Mouse (Mus musculus) limb, embryonic 11.5 days (tissue): ENCODE measurements around the gene Atrn. TPM values are rescaled to one million over a fixed set of nuclear protein-coding genes. Genes with fewer than 3 reads are reported as not detected.

Experiments used
- ATAC-seq: fragments of 200-750 bp; cut with Nextera tagmentation; 2 replicates; pipeline ENCODE4 v1.8.0; 2017; ENCODE audit warnings: low read depth; ENCODE audit not compliant: insufficient number of reproducible peaks, low FRiP score, low TSS enrichment
- DNase-seq: peaks from one replicate; pipeline ENCODE4 v3.0.0-alpha.2; 2015; ENCODE audit warnings: low spot score
- H3K27ac ChIP-seq: fragments of 300-500 bp; sonication (generic); replicated peaks from 2 replicates; pipeline ENCODE4 v1.5.1; 2014; ENCODE audit warnings: low read depth, mild to moderate bottlenecking, low read length
- H3K27me3 ChIP-seq: fragments of 300-500 bp; sonication (generic); 2 replicates; pipeline ENCODE4 v1.6.1; 2014; ENCODE audit warnings: mild to moderate bottlenecking, low read length, mixed read lengths; ENCODE audit not compliant: control insufficient read depth, insufficient read depth
- H3K36me3 ChIP-seq: fragments of 300-500 bp; sonication (generic); 2 replicates; pipeline ENCODE4 v1.6.1; 2014; ENCODE audit warnings: mild to moderate bottlenecking, low read length, moderate library complexity, mixed read lengths; ENCODE audit not compliant: control insufficient read depth, insufficient read depth
- H3K4me1 ChIP-seq: fragments of 300-500 bp; sonication (generic); 2 replicates; pipeline ENCODE4 v1.6.1; 2014; ENCODE audit warnings: low read length, mixed read lengths; ENCODE audit not compliant: control insufficient read depth, insufficient read depth
- H3K4me2 ChIP-seq: fragments of 300-500 bp; sonication (generic); 2 replicates; pipeline ENCODE4 v1.6.1; 2014; ENCODE audit warnings: low read depth, mild to moderate bottlenecking, moderate library complexity; ENCODE audit not compliant: severe bottlenecking
- H3K4me3 ChIP-seq: fragments of 300-500 bp; sonication (generic); 2 replicates; pipeline ENCODE4 v1.5.1; 2014; ENCODE audit warnings: low read depth, low read length
- H3K9ac ChIP-seq: fragments of 300-500 bp; sonication (generic); 2 replicates; pipeline ENCODE4 v1.6.1; 2014; ENCODE audit warnings: mild to moderate bottlenecking, low read length
- H3K9me3 ChIP-seq: fragments of 300-500 bp; sonication (generic); 2 replicates; pipeline ENCODE4 v1.6.1; 2016; ENCODE audit warnings: low read length; ENCODE audit not compliant: control insufficient read depth
- WGBS: fragments of 180-500 bp; shearing (Covaris S2); extraction: QIAGEN DNeasy Blood & Tissue Kit; methylation state at CpG from one replicate; pipeline ENCODE4 v1.1.7; 2014; 5-methylcytosine and 5-hydroxymethylcytosine counted together
- polyA plus RNA-seq: library from polyadenylated mRNA; unstranded; fragments of >200 nt; fragmentation: Nextera tagmentation; extraction: Ambion mirVana; gene quantifications from 2 replicates; pipeline ENCODE4 v1.2.1, GENCODE M21; 2014

Gene Atrn
- polyA plus RNA-seq, 1 experiment from 2014 or later = 8.2 TPM

DNA sequence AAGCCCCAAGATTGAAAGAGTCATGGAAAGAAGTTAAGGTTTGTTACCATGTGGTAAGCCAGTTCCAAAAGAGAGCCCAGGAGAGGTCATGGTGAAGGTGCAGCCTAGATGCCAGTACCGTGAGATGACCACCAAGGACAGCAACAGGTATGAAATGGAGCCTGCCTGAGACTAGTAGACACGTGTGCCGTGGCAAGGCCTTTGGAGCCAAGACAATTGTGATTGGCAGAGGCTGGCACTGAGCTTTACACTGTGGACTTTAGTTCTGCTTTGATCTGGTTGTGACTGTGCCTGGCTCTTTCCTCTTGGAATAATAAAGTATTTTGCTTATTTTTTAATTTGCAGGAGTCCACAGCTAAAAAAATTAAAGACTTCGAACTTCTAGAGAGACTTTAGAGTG, 21.7 kb downstream of the Atrn start:
- Histone ChIP-seq H3K4me2 (no peak overlapping the region), H3K4me3 (no peak overlapping the region), H3K9ac (no peak overlapping the region), H3K9me3 (no peaks in the 10 kb centered on the region), H3K4me1 (no peaks in the 10 kb centered on the region), H3K27ac (no peak overlapping the region), H3K36me3 (no peaks in the 10 kb centered on the region), H3K27me3 (no peaks in the 10 kb centered on the region)
- DNase-seq (no peak), ATAC-seq (no peak)
- 86% methylated on average over 4 of the region's 4 CpGs for WGBS

DNA sequence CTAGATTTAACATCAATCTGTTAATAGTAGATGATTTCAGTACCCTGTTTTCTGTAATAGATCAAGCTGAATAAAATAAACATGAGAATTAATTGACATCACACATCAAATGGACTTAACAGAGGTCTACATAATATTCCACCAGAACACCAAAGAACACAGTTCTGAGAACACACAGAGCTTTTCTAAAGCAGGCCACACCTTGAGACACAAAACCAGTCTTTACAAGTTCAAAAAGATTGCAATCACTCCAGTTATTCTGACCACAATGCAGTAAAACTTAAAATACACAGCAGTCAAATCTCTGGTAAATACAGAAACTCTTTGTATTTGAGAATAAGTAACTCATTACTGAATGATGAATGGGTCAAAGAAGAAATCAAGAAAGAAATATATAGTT, 22.2 kb downstream of the Atrn start:
- H3K9me3 ChIP-seq = no peaks in the 10 kb centered on the region
- no peaks in the 10 kb centered on the region for H3K36me3 ChIP-seq
- no peaks in the 10 kb centered on the region for H3K27me3 ChIP-seq
- ATAC-seq = no peak
- no peaks in the 10 kb centered on the region for H3K4me1 ChIP-seq
- H3K27ac ChIP-seq = no peak overlapping the region
- no peak overlapping the region for H3K9ac ChIP-seq
- H3K4me2 ChIP-seq = no peak overlapping the region
- H3K4me3 ChIP-seq = no peak overlapping the region
- no peak for DNase-seq

DNA sequence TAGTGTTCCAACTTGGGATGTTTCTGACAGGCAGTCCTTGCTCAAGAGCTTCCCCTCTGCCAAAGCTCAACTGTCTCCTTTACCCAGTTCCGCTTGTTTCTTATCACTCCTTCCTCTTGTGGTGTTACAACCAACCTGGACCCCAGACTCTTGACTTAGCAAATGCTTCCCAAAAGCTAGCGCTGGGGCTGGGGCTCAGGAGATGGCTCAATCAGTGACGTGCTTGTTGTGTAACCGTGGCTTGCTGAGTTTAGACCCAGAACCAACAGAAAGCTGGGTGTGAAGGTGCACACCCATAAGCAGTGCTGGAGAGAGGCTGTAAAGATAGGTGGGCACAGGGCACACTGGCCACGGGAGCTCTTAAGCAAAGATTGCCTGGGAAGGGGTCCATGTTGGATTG, 23.7 kb downstream of the Atrn start:
- WGBS = 89% methylated on average over 5 of the region's 5 CpGs
- H3K27me3 ChIP-seq = no peaks in the 10 kb centered on the region
- no peaks in the 10 kb centered on the region for H3K4me1 ChIP-seq
- H3K9ac ChIP-seq = no peak overlapping the region
- no peak overlapping the region for H3K4me3 ChIP-seq
- DNase-seq (no peak), ATAC-seq (no peak)
- no peak overlapping the region for H3K4me2 ChIP-seq
- H3K27ac ChIP-seq = no peak overlapping the region
- H3K36me3 ChIP-seq = no peaks in the 10 kb centered on the region
- H3K9me3 ChIP-seq = no peaks in the 10 kb centered on the region

DNA sequence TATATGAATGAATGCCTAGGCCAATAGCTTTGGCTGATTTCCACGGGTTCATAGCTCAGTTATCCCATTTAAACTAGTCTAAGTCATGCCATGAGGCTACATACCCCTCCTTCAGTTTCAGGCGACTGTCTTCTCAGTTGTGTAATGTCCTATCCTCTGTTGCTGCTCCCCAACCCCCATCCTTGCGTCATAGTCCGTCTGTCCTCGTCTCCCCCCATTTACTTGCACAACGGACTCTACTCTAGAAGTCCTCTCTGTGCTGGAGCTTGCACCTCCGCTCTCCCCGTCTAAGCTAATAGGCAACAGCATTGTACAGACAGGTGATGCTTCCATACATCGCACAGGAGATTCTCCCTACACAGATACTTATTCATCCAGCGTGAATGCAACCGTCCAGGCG, 26.6 kb downstream of the Atrn start:
- no peaks in the 10 kb centered on the region for H3K4me1 ChIP-seq
- 91% methylated on average over 12 of the region's 12 CpGs for WGBS
- H3K4me3 ChIP-seq = no peak overlapping the region
- no peak for ATAC-seq
- no peaks in the 10 kb centered on the region for H3K36me3 ChIP-seq
- H3K27me3 ChIP-seq = no peaks in the 10 kb centered on the region
- H3K27ac ChIP-seq = no peak overlapping the region
- H3K9ac ChIP-seq = no peak overlapping the region
- H3K4me2 ChIP-seq = no peak overlapping the region
- DNase-seq = no peak
- no peaks in the 10 kb centered on the region for H3K9me3 ChIP-seq

DNA sequence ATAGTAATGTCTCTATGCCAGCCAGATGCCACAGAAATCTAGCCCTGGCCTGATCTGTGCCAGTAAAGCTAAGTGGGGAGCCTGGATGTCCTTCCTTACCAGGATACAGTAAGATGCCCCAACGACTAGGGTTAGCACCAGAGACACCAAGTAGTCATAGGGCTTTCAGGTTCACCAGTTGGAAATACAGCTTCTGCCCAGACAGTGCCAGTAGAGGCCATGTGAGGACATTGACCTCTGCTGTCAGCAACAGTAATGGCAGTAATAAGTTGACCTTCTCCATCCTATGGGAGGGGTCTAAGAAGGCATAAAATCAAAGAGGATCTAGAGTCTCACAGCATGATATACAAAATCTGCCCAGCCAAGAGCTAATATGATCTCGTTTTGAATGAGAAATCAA, 43.5 kb downstream of the Atrn start:
- no peak for DNase-seq
- no peak for ATAC-seq

DNA sequence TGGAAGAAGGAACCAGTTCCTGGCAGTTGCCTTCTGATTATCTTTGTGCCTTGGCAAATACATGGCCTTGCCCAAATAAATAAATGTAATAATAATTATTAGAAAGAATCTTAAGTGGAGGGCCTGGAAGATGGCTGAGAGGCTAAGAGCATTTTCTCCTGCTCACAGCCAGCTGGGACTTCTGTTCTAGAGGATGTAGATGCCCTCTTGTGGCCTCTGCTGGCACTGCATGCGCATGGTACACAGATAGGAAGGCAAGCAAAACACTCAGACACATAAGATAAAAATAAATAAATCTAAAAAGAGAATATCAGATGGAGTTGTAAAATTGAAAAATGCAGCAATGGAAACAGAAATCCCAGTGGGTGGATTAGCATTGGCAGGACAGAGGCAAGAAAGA, 44.3 kb downstream of the Atrn start:
- 3% methylated on average over 1 of the region's 1 CpGs for WGBS
- no peak overlapping the region for H3K4me3 ChIP-seq

More for the DNA sequence above, 43.5 kb downstream of the Atrn start:
- Histone ChIP-seq H3K4me2 (no peak overlapping the region), H3K27me3 (no peaks in the 10 kb centered on the region), H3K36me3 (no peaks in the 10 kb centered on the region), H3K27ac (no peak overlapping the region), H3K9ac (no peak overlapping the region), H3K4me3 (no peak overlapping the region), H3K4me1 (no peaks in the 10 kb centered on the region), H3K9me3 (no peaks in the 10 kb centered on the region)
- WGBS = 83% methylated on average over 2 of the region's 2 CpGs

DNA sequence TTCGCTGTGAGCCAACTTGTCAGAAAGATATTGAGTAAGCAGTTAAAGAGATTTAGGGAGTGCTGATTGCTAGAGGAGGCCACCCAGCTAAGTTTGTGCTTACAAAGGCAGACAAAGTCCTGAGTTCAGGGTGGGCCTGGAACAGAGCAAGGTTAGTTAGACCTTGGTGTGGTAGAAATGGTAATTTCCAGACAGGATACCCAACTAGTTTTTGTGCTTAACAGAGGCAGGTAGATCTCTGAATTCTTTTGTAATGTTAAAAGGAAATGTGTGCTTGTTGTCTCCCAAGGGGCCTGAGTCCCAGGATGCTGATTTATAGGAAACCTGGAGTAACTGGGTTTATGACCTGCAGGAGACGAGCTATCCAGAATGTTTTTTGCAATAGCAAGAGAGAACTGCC, 52.6 kb downstream of the Atrn start:
- Histone ChIP-seq H3K4me2 (no peak overlapping the region), H3K9me3 (no peaks in the 10 kb centered on the region), H3K27ac (no peak overlapping the region), H3K36me3 (no peaks in the 10 kb centered on the region), H3K9ac (no peak overlapping the region), H3K4me3 (no peak overlapping the region), H3K27me3 (no peaks in the 10 kb centered on the region), H3K4me1 (no peaks in the 10 kb centered on the region)
- DNase-seq (no peak), ATAC-seq (no peak)
- WGBS = 54% methylated on average over 2 of the region's 2 CpGs

More for the DNA sequence above, 44.3 kb downstream of the Atrn start:
- DNase-seq (peak; percentile 86), ATAC-seq (no peak)
- Histone ChIP-seq H3K27me3 (no peaks in the 10 kb centered on the region), H3K9ac (no peak overlapping the region), H3K9me3 (no peaks in the 10 kb centered on the region), H3K27ac (no peak overlapping the region), H3K4me2 (no peak overlapping the region), H3K36me3 (no peaks in the 10 kb centered on the region), H3K4me1 (no peaks in the 10 kb centered on the region)

DNA sequence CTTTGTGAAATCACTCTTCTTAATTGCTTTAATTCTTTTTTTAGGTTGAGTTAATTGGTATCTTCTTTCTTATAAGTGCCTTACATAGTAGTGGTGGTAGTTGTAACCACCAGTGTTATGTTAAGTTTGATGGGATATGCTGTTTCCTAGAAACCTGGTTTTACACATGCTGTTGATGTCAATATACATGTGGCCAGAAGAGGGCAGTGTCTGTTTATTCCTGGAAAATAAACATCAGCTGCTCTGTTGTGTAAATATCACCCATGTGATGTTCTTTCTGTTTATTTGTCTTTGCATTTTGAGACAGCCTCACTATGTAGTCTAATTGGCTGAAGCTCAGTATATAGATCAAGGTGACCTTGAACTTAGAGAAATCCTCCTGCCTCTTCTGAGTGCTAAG, 55.6 kb downstream of the Atrn start:
- no peaks in the 10 kb centered on the region for H3K27me3 ChIP-seq
- ATAC-seq (no peak), DNase-seq (peak; percentile 51)
- H3K36me3 ChIP-seq = no peaks in the 10 kb centered on the region
- H3K9ac ChIP-seq = no peak overlapping the region
- H3K4me1 ChIP-seq = no peaks in the 10 kb centered on the region
- no peaks in the 10 kb centered on the region for H3K9me3 ChIP-seq
- no peak overlapping the region for H3K4me2 ChIP-seq
- no peak overlapping the region for H3K4me3 ChIP-seq
- no peak overlapping the region for H3K27ac ChIP-seq

DNA sequence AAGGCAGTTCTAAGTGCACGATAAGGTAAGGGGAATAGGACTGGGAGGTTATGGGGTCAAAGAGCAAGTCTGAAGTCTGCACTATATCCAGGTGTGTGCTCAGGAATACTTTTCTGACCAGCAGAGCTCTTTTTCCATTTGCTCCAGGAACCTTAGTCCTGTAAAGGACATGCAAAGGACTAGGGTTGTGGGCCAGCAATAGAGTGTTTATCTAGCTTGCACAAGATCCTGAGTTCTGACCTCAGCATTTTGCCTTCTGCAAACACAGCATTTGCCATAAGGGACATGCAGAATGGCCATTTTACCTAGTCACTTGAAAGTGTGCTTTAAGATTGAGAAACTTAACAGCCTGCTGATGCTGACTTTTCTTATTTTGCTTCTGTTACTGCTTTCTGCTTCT, 58.7 kb downstream of the Atrn start:
- H3K36me3 ChIP-seq = no peaks in the 10 kb centered on the region
- DNase-seq = no peak
- no peak overlapping the region for H3K4me2 ChIP-seq
- H3K4me3 ChIP-seq = no peak overlapping the region
- H3K27me3 ChIP-seq = no peaks in the 10 kb centered on the region
- no peaks in the 10 kb centered on the region for H3K4me1 ChIP-seq
- H3K27ac ChIP-seq = no peak overlapping the region
- ATAC-seq = no peak
- H3K9ac ChIP-seq = no peak overlapping the region
- 90% methylated on average over 1 of the region's 1 CpGs for WGBS
- H3K9me3 ChIP-seq = no peaks in the 10 kb centered on the region
